Mouse (Mus musculus) cortical plate, adult 2 months (tissue): Measurements from ENCODE around the gene Dennd5b.
"Not testable (repeated sequence)": the region's sequence is repeated elsewhere in the genome, so short reads cannot be mapped to it uniquely, and the experiment has no call there.

Source experiments
- CTCF ChIP-seq: fragments of 200-500 bp; IDR thresholded peaks from 2 replicates; pipeline ENCODE4 v1.5.1; 2011; ENCODE audit warnings: mild to moderate bottlenecking, control low read depth, low read length; ENCODE audit not compliant: insufficient read depth; ENCODE audit errors: extremely low read depth
- POLR2A ChIP-seq: fragments of 200-500 bp; IDR thresholded peaks from 2 replicates; pipeline ENCODE4 v1.6.1; 2011; ENCODE audit warnings: mild to moderate bottlenecking, low read length, control low read depth; ENCODE audit not compliant: insufficient read depth; ENCODE audit errors: extremely low read depth

GRCm38 (mm10) chr6:149129870-149130269 lies 28.4 kb upstream of the Dennd5b start, which contains the start of gene Gm10203:
- TF ChIP-seq CTCF, POLR2A: not testable (repeated sequence)
